Mouse (Mus musculus) cortical plate, adult 2 months (tissue): ENCODE results near the gene Spryd4.

Source experiments
- CTCF ChIP-seq: fragments of 200-500 bp; IDR thresholded peaks from 2 replicates; pipeline ENCODE4 v1.5.1; 2011; ENCODE audit warnings: mild to moderate bottlenecking, control low read depth, low read length; ENCODE audit not compliant: insufficient read depth; ENCODE audit errors: extremely low read depth
- POLR2A ChIP-seq: fragments of 200-500 bp; IDR thresholded peaks from 2 replicates; pipeline ENCODE4 v1.6.1; 2011; ENCODE audit warnings: mild to moderate bottlenecking, low read length, control low read depth; ENCODE audit not compliant: insufficient read depth; ENCODE audit errors: extremely low read depth

DNA sequence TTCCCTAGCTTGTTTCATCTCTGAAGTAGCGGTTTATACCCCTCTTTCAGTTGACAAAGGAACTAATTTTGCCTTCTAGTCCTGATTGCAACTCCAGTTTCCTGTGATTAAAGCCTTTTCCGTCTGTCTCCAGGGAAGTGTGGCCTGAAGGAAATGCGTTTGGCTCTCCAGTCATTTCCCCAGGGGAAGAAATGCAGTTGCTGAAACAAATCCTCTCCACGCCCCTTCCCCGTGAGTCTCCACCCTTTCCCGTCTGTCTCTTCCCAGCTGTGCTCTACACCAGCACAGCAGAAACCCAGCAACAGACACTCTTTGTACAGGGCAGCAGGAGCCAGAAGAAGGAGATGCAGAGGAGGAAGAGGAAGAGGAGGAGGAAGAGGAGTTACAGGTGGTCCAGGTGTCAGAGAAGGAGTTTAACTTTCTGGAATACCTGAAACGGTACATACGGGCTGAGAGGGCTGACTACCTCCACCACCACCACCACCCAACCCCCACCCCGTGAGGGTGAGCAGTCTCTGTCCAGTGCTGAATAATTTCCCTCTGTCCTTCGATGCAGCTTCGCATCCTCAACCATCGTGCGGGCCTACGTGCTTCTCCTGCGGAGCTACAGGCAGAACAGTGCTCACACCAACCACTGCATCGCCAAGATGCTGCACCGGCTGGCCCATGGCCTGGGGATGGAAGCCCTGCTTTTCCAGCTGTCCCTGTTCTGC is 35.6 kb upstream of the Spryd4 start:
- no peak for TF ChIP-seq CTCF
- TF ChIP-seq POLR2A = no peak
